Mouse (Mus musculus) hindbrain, embryonic 10.5 days (tissue): ENCODE measurements around the gene Slc11a2. TPM values are rescaled to one million over a fixed set of nuclear protein-coding genes. Genes with fewer than 3 reads are reported as not detected.

Source experiments
- DNase-seq: peaks from one replicate; pipeline ENCODE4 v3.0.0-alpha.2; 2017; ENCODE audit warnings: low spot score
- H3K27ac ChIP-seq: fragments of 300-500 bp; sonication (generic); 2 replicates; pipeline ENCODE4 v1.5.1; 2016; ENCODE audit warnings: mild to moderate bottlenecking, moderate library complexity
- H3K27me3 ChIP-seq: fragments of 300-500 bp; sonication (generic); 2 replicates; pipeline ENCODE4 v1.6.1; 2016; ENCODE audit warnings: mild to moderate bottlenecking; ENCODE audit not compliant: poor library complexity, insufficient read depth, severe bottlenecking
- H3K36me3 ChIP-seq: fragments of 300-500 bp; sonication (generic); 2 replicates; pipeline ENCODE4 v1.6.1; 2016; ENCODE audit warnings: mild to moderate bottlenecking, moderate library complexity
- H3K4me1 ChIP-seq: fragments of 300-500 bp; sonication (generic); replicated peaks from 2 replicates; pipeline ENCODE4 v1.6.1; 2016; ENCODE audit warnings: mild to moderate bottlenecking
- H3K4me3 ChIP-seq: fragments of 300-500 bp; sonication (generic); 2 replicates; pipeline ENCODE4 v1.5.1; 2016; ENCODE audit warnings: mild to moderate bottlenecking, moderate library complexity
- H3K9me3 ChIP-seq: fragments of 300-500 bp; sonication (generic); 2 replicates; pipeline ENCODE4 v1.6.1; 2016; ENCODE audit warnings: mild to moderate bottlenecking, moderate library complexity
- WGBS: fragments of 180-500 bp; shearing (Covaris S2); methylation state at CpG from one replicate; pipeline ENCODE4 v1.1.7; 2016; 5-methylcytosine and 5-hydroxymethylcytosine counted together
- polyA plus RNA-seq: library from polyadenylated mRNA; unstranded; fragments of >200 nt; fragmentation: Nextera tagmentation; extraction: Ambion mirVana; gene quantifications from 2 replicates; pipeline ENCODE4 v1.2.1, GENCODE M21; 2016

Slc11a2 gene
- 25.1 and 26.2 TPM in 2 replicates for polyA plus RNA-seq

DNA sequence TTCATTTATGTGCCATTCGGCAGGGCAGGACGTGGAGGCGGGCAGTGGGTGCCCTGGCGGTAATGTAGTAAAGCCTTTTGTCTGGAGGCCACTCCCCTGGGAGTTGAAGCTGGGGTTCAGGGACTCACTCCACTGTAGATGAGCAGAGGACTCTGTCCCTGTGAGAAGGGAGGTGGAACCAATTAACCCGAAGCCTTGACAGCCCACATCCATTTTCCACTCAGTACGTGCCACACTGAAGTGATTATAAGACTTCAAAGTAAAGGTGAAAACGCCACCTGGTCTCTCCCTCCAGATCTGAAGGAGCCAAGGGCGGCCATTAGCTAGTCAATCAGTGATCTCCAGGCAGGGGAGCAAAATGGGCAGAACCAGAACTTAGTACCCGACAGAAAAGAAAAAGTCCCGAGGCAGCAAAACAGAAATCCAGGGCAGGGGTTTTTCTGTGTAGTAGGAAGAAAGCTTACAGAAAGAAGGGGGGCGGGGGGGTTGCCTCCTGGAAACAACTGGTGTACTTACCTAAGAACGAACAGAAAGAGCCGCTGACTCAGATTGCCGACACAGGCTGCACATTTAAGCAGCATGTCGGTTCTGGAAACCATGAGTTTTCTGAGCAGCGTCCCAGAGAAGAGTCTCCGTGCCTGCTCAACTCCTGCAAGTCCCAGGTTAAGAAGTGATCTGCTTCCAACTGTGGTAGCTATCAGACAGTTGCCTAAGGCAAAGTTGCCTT lies at the start of gene Slc11a2:
Slc11a2 (minus strand) TSS at position 677 of the 727 bp plus-strand sequence.
- peak; percentile 30 for DNase-seq
- Histone ChIP-seq H3K27ac (no peak within 1 kb of the TSS), H3K4me3 (peak within 1 kb of the TSS; percentile 90), H3K27me3 (peaks cover 32% of the 10 kb centered on the region), H3K36me3 (no peaks in the 10 kb centered on the region), H3K9me3 (no peaks in the 10 kb centered on the region), H3K4me1 (peaks cover 42% of the 10 kb centered on the region)
- 30% methylated on average over 17 of the region's 17 CpGs for WGBS

DNA sequence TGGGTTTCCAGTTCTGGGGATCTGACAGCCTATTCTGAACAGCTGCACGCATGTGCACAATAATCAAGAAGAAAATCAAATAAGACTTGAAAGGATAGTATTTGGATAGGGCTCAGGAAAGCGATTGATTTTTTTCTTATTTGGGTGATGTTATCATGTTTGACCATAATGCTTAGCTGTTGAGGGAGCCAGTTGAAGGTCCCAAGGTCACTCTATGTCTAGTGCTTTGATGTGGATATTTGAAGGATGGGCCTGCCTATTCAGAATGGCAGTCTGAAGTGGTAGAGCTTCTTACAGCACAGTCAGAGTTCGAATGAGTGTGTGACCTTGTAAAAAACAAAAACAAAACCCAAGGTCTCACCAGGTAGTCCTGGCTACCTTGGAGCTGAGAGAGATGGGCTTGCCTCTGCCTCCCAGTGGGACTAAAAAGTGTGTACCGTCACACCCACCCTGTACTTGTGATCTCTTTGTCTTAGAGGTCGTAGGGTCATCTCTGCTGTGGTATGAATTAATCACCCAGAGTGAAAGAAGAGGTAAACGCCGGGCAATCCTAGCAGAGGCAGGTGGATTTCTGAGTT lies 49.1 kb upstream of the Slc11a2 start:
- Histone ChIP-seq H3K27me3 (no peaks in the 10 kb centered on the region), H3K4me1 (peaks cover 19% of the 10 kb centered on the region), H3K9me3 (no peaks in the 10 kb centered on the region; the same call in 1 of the 2 replicates), H3K4me3 (no peak overlapping the region), H3K27ac (no peak overlapping the region), H3K36me3 (peaks cover 84% of the 10 kb centered on the region)
- DNase-seq = no peak
- WGBS = 88% methylated on average over 7 of the region's 7 CpGs

GRCm38 (mm10) chr15:100470037-100470436 lies 45.2 kb upstream of the Slc11a2 start:
- WGBS = 75% methylated on average over 10 of the region's 10 CpGs
- Histone ChIP-seq H3K4me3 (peak overlapping the region; percentile 86), H3K9me3 (no peaks in the 10 kb centered on the region; the same call in 1 of the 2 replicates)

GRCm38 (mm10) chr15:100469189-100469545 lies 44.3 kb upstream of the Slc11a2 start:
- Histone ChIP-seq H3K4me3 (peak overlapping the region; percentile 86), H3K9me3 (no peaks in the 10 kb centered on the region; the same call in 1 of the 2 replicates), H3K36me3 (peaks cover 37% of the 10 kb centered on the region), H3K27ac (peak overlapping the region; percentile 92), H3K27me3 (no peaks in the 10 kb centered on the region), H3K4me1 (peaks cover 34% of the 10 kb centered on the region)
- no peak for DNase-seq
- 1% methylated on average over 19 of the region's 19 CpGs for WGBS

More at GRCm38 (mm10) chr15:100470037-100470436, 45.2 kb upstream of the Slc11a2 start:
- Histone ChIP-seq H3K27ac (no peak overlapping the region), H3K27me3 (no peaks in the 10 kb centered on the region), H3K4me1 (peaks cover 34% of the 10 kb centered on the region), H3K36me3 (peaks cover 45% of the 10 kb centered on the region)
- DNase-seq = no peak

- H3K36me3 ChIP-seq = peaks cover 30% of the 10 kb centered on the region
- 3% methylated on average over 84 of the region's 84 CpGs for WGBS
- peak within 1 kb of the TSS; percentile 86 for H3K4me3 ChIP-seq
- H3K27ac ChIP-seq = peak within 1 kb of the TSS; percentile 92
- H3K9me3 ChIP-seq = no peaks in the 10 kb centered on the region; the same call in 1 of the 2 replicates
- peaks cover 34% of the 10 kb centered on the region for H3K4me1 ChIP-seq
- no peaks in the 10 kb centered on the region for H3K27me3 ChIP-seq
- DNase-seq = peak; percentile 86
Measured at GRCm38 (mm10) chr15:100468295-100469188, 43.7 kb upstream of the Slc11a2 start, which contains the start of gene Letmd1. TSS of gene Letmd1 (plus strand) at chr15:100469023.

- H3K27me3 ChIP-seq = no peaks in the 10 kb centered on the region
- peaks cover 34% of the 10 kb centered on the region for H3K4me1 ChIP-seq
- peaks cover 22% of the 10 kb centered on the region for H3K36me3 ChIP-seq
- no peak for DNase-seq
- no peak overlapping the region for H3K27ac ChIP-seq
- no peaks in the 10 kb centered on the region; the same call in 1 of the 2 replicates for H3K9me3 ChIP-seq
- WGBS = 53% methylated on average over 8 of the region's 8 CpGs
- H3K4me3 ChIP-seq = peak overlapping the region; percentile 86
Measured at GRCm38 (mm10) chr15:100467738-100468137, 42.9 kb upstream of the Slc11a2 start.

DNA sequence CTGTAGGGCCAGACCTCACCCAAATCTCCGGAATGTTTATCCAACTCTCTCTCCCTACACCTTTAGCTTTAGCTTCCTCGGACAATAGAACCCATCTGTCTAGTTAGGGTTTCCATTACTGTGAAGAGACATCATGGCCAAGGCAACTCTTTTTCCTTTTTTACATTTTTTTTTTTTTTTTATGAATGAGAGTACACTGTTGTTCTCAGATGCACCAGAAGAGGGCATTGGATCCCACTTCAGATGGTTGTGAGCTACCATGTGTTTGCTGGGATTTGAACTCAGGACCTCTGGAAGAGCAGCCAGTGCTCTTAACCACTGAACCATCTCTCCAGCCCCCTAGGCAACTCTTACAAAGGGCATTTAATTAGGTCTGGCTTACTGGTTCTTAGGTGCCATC lies 40.6 kb upstream of the Slc11a2 start:
- peaks cover 33% of the 10 kb centered on the region for H3K4me1 ChIP-seq
- no peak overlapping the region for H3K4me3 ChIP-seq
- no peaks in the 10 kb centered on the region for H3K36me3 ChIP-seq
- no peaks in the 10 kb centered on the region for H3K27me3 ChIP-seq
- H3K9me3 ChIP-seq = no peaks in the 10 kb centered on the region
- WGBS = 86% methylated on average over 2 of the region's 2 CpGs
- no peak overlapping the region for H3K27ac ChIP-seq
- no peak for DNase-seq

GRCm38 (mm10) chr15:100463712-100464111 lies 38.8 kb upstream of the Slc11a2 start:
- Histone ChIP-seq H3K27ac (no peak overlapping the region), H3K4me3 (no peak overlapping the region), H3K9me3 (no peaks in the 10 kb centered on the region), H3K4me1 (peaks cover 17% of the 10 kb centered on the region), H3K27me3 (peaks cover 4% of the 10 kb centered on the region; the same call in 1 of the 2 replicates), H3K36me3 (no peaks in the 10 kb centered on the region)
- 29% methylated on average over 6 of the region's 6 CpGs for WGBS
- DNase-seq = peak; percentile 60

DNA sequence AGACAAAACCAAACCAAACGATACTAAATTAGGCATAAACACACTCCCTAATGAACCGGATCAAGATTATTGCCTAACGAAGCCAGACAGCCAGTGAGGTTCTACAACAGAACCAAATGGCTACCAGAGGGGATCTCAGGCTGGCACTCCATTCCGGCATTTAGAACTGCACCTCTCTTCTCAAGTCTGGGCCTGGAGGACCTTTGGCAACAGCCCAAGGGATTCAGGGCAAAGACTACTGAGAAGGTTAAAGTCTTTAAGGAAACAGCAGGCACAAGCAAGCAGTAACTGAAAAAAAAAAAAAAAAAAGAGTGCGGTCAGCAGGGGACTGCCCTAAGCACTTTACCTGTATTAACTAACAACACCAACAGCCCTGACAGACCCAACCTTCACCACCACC lies 37.2 kb upstream of the Slc11a2 start:
- Histone ChIP-seq H3K27me3 (peaks cover 11% of the 10 kb centered on the region; the same call in 1 of the 2 replicates), H3K9me3 (no peaks in the 10 kb centered on the region), H3K4me3 (no peak overlapping the region), H3K36me3 (no peaks in the 10 kb centered on the region), H3K27ac (no peak overlapping the region), H3K4me1 (0 out of 2 replicates have a peak, but pooled peaks cover 3% of the 10 kb centered on the region)
- no peak for DNase-seq
- 88% methylated on average over 5 of the region's 5 CpGs for WGBS

GRCm38 (mm10) chr15:100461646-100462045 lies 36.8 kb upstream of the Slc11a2 start:
- no peak for DNase-seq
- Histone ChIP-seq H3K9me3 (no peaks in the 10 kb centered on the region), H3K4me3 (no peak overlapping the region), H3K36me3 (no peaks in the 10 kb centered on the region), H3K27ac (no peak overlapping the region), H3K4me1 (0 out of 2 replicates have a peak, but pooled peaks cover 3% of the 10 kb centered on the region), H3K27me3 (peaks cover 11% of the 10 kb centered on the region; the same call in 1 of the 2 replicates)
- whole genome bisulfite sequencing = 81% methylated on average over 9 of the region's 9 CpGs

DNA sequence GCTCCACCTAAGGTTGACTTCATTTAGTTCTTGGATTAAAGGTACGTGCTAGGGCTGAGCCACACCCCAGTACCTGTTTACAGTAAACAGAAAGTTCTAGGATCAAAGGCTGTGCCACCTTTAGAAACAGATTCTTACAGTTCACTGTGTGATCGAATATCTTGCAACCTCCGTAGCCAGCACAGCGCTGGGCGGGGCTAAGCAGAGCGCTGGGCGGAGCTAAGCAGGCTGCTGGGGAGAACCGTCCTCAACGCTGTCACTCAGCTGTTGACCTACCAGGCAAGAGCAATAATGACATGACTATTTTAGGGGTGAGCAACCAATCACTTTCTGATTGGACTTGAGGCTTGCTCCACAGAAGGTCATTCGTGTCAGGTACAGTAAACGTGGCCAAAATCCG lies 36.1 kb upstream of the Slc11a2 start:
- peak; percentile 25 for DNase-seq
- Histone ChIP-seq H3K36me3 (no peaks in the 10 kb centered on the region), H3K4me1 (0 out of 2 replicates have a peak, but pooled peaks cover 3% of the 10 kb centered on the region), H3K27me3 (peaks cover 11% of the 10 kb centered on the region; the same call in 1 of the 2 replicates), H3K9me3 (no peaks in the 10 kb centered on the region), H3K27ac (no peak overlapping the region), H3K4me3 (peak overlapping the region; percentile 12; the same call in 1 of the 2 replicates)
- 10% methylated on average over 12 of the region's 12 CpGs for WGBS

DNA sequence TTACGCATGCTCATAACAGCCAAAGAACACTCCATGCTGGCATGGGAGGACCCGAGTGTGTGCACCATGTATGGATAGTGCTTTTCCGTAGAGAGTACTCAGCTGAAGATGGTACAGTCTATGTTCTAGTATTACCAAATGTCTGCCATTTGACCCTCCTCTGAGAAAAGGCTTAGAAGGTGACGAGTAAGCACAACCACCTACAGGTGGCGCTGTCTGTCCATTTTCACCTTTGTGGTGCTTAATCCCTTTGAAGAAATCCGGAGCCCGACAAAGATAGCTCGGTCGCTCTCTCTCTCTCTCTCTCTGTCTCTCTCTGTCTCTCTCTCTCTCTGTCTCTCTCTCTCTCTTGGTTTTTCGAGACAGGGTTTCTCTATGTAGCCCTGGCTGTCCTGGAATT lies 33.2 kb upstream of the Slc11a2 start:
- WGBS = 50% methylated on average over 10 of the region's 10 CpGs
- no peak overlapping the region for H3K4me3 ChIP-seq

More for the DNA sequence above, 33.2 kb upstream of the Slc11a2 start:
- 0 out of 2 replicates have a peak, but pooled peaks cover 3% of the 10 kb centered on the region for H3K4me1 ChIP-seq
- no peak overlapping the region for H3K27ac ChIP-seq
- no peaks in the 10 kb centered on the region for H3K9me3 ChIP-seq
- no peaks in the 10 kb centered on the region for H3K36me3 ChIP-seq
- peak; percentile 60 for DNase-seq
- H3K27me3 ChIP-seq = peaks cover 11% of the 10 kb centered on the region; the same call in 1 of the 2 replicates
